In genomic region chr2:94316526-94316925, GRCm38 (mm10) we compare ENCODE assay signal across 10 mouse cellular contexts.
DNase-seq lines count a peak whose midpoint lies in the region; ATAC-seq and TF ChIP-seq lines count a peak whose summit lies in the region.
"Had no signal": no experiment of that assay in that cellular context is flagged by ENCODE, and none has a peak within 500 bp of the region (broad histone marks: within the 10 kb centered on the region; RNA-seq: fewer than 3 reads in every experiment).

No protein-coding gene starts in this region.

- H3K4me3 ChIP-seq in kidney, adult 2 months (ENCODE audit: insufficient read depth, low read depth, low read length), result no peak overlapping the region
- H3K4me3 ChIP-seq: lung, embryonic 15.5 days had no signal

- no peaks in the 10 kb centered on the region for H3K4me1 ChIP-seq in kidney, adult 2 months (ENCODE audit: control insufficient read depth, insufficient read depth, low read length)
- H3K4me1 ChIP-seq: lung, embryonic 15.5 days had no signal

- H3K27me3 ChIP-seq in kidney, adult 2 months (replicated peaks; ENCODE audit: control insufficient read depth, insufficient read depth, low read length), result no peaks in the 10 kb centered on the region
- H3K27me3 ChIP-seq: lung, embryonic 15.5 days had no signal

- TF ChIP-seq CTCF in kidney, adult 2 months (conservative IDR thresholded peaks at IDR 0.05; ENCODE audit: insufficient read depth, insufficient read length, low read depth, low read length), result 0 out of 2 replicates have a peak, but pooled peaks have one; percentile 14

- no peak for TF ChIP-seq POLR2A in kidney, adult 2 months (IDR thresholded peaks at IDR 0.05; ENCODE audit: low read depth, low read length)

- WGBS in kidney, adult 2 months, result 75% methylated on average over 5 of the region's 5 CpGs

- no peak for ATAC-seq in CD4-positive, CD25-positive, alpha-beta regulatory T cell, adult 4 months

- no peak overlapping the region for H3K27ac ChIP-seq in kidney, adult 2 months (ENCODE audit: insufficient read depth, low read depth, low read length)
- H3K27ac ChIP-seq: lung, embryonic 15.5 days had no signal

- H3K36me3 ChIP-seq in kidney, adult 2 months (ENCODE audit: control insufficient read depth, insufficient read depth, low read length), result peaks cover 2% of the 10 kb centered on the region

- peak; percentile 9 for DNase-seq in CD4-positive, CD25-positive, alpha-beta regulatory T cell, adult 2 months (ENCODE audit: low read depth, low spot score)
- DNase-seq in kidney, adult 2 months, result no peak
- no peak for DNase-seq in kidney, adult 9 months
- DNase-seq in thymus, postnatal 0 days (ENCODE audit: low spot score), result peak; percentile 7
- no peak for DNase-seq in thymus, adult 18-20 months
- no peak for DNase-seq in adrenal gland, postnatal 25 days
- DNase-seq in right cerebral cortex, adult 2 months (ENCODE audit: low spot score in 2 of 2), result no peak
- DNase-seq: cerebellum, postnatal 25 days had no signal

Comparison
In these comparisons a context has a peak if more than half of its experiments do, and no peak if none do; other contexts are left out.
1. DNase-seq: peak in CD4-positive, CD25-positive, alpha-beta regulatory T cell, adult 2 months (single experiment) and thymus, postnatal 0 days (single experiment); none in kidney, adult 2 months (single experiment), kidney, adult 9 months (single experiment), thymus, adult 18-20 months (0 of 2), adrenal gland, postnatal 25 days (single experiment) and right cerebral cortex, adult 2 months (0 of 2).